Mouse (Mus musculus) forebrain, embryonic 15.5 days (tissue): Measurements from ENCODE around the gene Tmem171. TPM values are rescaled to one million over a fixed set of nuclear protein-coding genes. Genes with fewer than 3 reads are reported as not detected.

Experiments
- ATAC-seq: fragments of 200-750 bp; cut with Nextera tagmentation; replicated peaks from 2 replicates; pipeline ENCODE4 v1.8.0; 2017; ENCODE audit warnings: mild to moderate bottlenecking, moderate TSS enrichment, moderate library complexity
- H3K27ac ChIP-seq: fragments of 300-500 bp; sonication (generic); replicated peaks from 2 replicates; pipeline ENCODE4 v1.5.1; 2015; ENCODE audit warnings: mild to moderate bottlenecking, inconsistent platforms
- H3K27me3 ChIP-seq: fragments of 300-500 bp; sonication (generic); 2 replicates; pipeline ENCODE4 v1.6.1; 2015; ENCODE audit warnings: inconsistent platforms
- H3K36me3 ChIP-seq: fragments of 300-500 bp; sonication (generic); 2 replicates; pipeline ENCODE4 v1.6.1; 2015; ENCODE audit warnings: mild to moderate bottlenecking, inconsistent platforms
- H3K4me1 ChIP-seq: fragments of 300-500 bp; sonication (generic); 2 replicates; pipeline ENCODE4 v1.6.1; 2015; ENCODE audit warnings: inconsistent platforms
- H3K4me2 ChIP-seq: fragments of 300-500 bp; sonication (generic); replicated peaks from 2 replicates; pipeline ENCODE4 v1.6.1; 2015; ENCODE audit warnings: mild to moderate bottlenecking, inconsistent platforms
- H3K4me3 ChIP-seq: fragments of 300-500 bp; sonication (generic); 2 replicates; pipeline ENCODE4 v1.5.1; 2015; ENCODE audit warnings: mild to moderate bottlenecking, inconsistent platforms
- H3K9ac ChIP-seq: fragments of 300-500 bp; sonication (generic); replicated peaks from 2 replicates; pipeline ENCODE4 v1.6.1; 2015; ENCODE audit warnings: mild to moderate bottlenecking, inconsistent platforms
- H3K9me3 ChIP-seq: fragments of 300-500 bp; sonication (generic); 2 replicates; pipeline ENCODE4 v1.6.1; 2016; ENCODE audit warnings: inconsistent platforms
- WGBS: fragments of 180-500 bp; shearing (Covaris S2); methylation state at CpG from one replicate; pipeline ENCODE4 v1.1.7; 2015; ENCODE audit warnings: mixed read lengths; 5-methylcytosine and 5-hydroxymethylcytosine counted together
- polyA plus RNA-seq: library from polyadenylated mRNA; unstranded; fragments of >200 nt; fragmentation: Nextera tagmentation; extraction: Ambion mirVana; gene quantifications from 2 replicates; pipeline ENCODE4 v1.2.1, GENCODE M21; 2015

Tmem171 gene
- polyA plus RNA-seq, 1 experiment from 2014 or later: not detected

DNA sequence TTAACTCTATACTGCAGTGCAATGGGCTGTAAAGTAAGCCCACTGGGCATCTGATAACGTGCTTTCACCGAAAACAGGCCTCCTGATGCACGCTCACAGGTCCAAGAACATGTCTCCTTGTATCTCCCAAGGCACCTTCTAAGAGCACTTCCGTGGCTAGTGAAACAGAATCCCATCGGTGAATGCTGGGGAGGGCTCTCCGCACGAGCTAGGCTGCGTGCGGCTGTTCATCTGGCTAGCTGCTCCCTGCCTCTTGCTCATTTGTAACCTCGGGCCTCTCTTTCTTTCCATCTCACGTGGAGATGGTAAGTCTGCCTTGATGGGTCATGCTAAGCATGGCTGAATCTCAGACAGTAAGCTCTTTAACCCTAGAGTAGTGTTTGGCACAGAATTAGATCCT, 3.7 kb downstream of the Tmem171 start:
- no peaks in the 10 kb centered on the region for H3K9me3 ChIP-seq
- WGBS: 91% methylated on average over 11 of the region's 11 CpGs

DNA sequence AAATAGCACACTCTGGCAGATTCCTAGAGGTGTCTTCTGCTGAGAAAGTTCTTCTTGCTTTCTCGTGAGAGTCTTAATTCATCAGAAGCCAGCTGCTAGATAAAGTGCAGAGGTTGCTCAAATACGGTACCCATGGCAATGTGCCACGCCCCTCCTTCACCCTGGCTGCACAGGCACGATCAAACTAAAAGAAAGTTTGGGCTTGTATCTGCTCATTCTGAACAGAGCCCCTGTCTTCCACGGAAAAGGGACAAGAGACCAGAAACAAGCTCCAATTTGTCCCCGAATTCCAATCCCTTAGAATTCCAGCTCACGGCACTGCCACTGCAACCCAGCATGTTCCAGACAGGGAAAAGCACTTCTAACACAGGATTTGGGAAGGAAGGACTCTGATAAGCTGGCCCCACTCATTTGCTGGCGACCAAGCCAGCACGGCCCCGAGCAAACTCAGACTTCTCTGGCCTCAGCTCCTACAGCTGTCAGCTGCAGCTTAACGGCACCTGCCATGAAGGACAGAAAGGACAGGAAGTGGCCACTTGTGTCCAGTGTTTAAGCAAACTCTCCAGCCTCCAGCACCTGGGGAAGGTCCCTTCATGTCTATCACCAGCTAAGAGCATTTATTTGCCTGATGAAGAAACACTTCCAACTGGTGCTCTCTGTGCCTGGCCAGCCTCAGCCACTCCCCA, 4.9 kb downstream of the Tmem171 start:
- peaks cover 3% of the 10 kb centered on the region; the same call in 1 of the 2 replicates for H3K4me1 ChIP-seq
- no peak for ATAC-seq
- WGBS: 78% methylated on average over 11 of the region's 11 CpGs

More for the DNA sequence above, 3.7 kb downstream of the Tmem171 start:
- ATAC-seq: no peak
- H3K4me3 ChIP-seq: no peak overlapping the region
- H3K27me3 ChIP-seq: peaks cover 19% of the 10 kb centered on the region; the same call in 1 of the 2 replicates
- no peak overlapping the region for H3K4me2 ChIP-seq
- H3K36me3 ChIP-seq: no peaks in the 10 kb centered on the region
- no peak overlapping the region for H3K9ac ChIP-seq
- peaks cover 9% of the 10 kb centered on the region; the same call in 1 of the 2 replicates for H3K4me1 ChIP-seq
- no peak overlapping the region for H3K27ac ChIP-seq

DNA sequence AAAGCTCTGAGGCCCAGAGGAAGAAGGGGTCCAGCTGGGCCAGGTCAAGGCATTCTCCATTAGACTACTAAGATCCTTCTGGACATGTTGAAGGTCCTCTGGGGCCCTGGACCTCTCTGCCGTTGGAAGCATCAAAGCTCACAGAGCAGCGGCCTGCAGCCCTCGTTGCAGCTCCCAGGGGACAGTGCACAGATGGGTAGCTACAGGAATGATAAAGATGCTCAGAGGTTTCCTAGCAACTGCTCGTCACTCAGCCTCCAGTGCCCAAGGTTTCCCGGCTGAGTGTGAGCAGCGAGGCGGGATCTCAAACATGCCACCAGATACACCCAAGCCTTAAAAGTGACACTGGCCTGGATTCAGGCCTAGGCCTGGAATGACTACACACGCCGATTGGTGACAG, 6.7 kb downstream of the Tmem171 start:
- Histone ChIP-seq H3K9me3 (no peaks in the 10 kb centered on the region), H3K4me2 (no peak overlapping the region), H3K9ac (no peak overlapping the region), H3K27ac (no peak overlapping the region), H3K27me3 (no peaks in the 10 kb centered on the region), H3K4me3 (no peak overlapping the region), H3K36me3 (no peaks in the 10 kb centered on the region), H3K4me1 (no peaks in the 10 kb centered on the region)
- ATAC-seq: no peak
- WGBS: 66% methylated on average over 9 of the region's 9 CpGs

More for the DNA sequence above, 4.9 kb downstream of the Tmem171 start:
- H3K27ac ChIP-seq: no peak overlapping the region
- no peaks in the 10 kb centered on the region for H3K36me3 ChIP-seq
- no peaks in the 10 kb centered on the region for H3K9me3 ChIP-seq
- no peak overlapping the region for H3K9ac ChIP-seq
- no peak overlapping the region for H3K4me3 ChIP-seq
- H3K4me2 ChIP-seq: no peak overlapping the region
- peaks cover 8% of the 10 kb centered on the region; the same call in 1 of the 2 replicates for H3K27me3 ChIP-seq

DNA sequence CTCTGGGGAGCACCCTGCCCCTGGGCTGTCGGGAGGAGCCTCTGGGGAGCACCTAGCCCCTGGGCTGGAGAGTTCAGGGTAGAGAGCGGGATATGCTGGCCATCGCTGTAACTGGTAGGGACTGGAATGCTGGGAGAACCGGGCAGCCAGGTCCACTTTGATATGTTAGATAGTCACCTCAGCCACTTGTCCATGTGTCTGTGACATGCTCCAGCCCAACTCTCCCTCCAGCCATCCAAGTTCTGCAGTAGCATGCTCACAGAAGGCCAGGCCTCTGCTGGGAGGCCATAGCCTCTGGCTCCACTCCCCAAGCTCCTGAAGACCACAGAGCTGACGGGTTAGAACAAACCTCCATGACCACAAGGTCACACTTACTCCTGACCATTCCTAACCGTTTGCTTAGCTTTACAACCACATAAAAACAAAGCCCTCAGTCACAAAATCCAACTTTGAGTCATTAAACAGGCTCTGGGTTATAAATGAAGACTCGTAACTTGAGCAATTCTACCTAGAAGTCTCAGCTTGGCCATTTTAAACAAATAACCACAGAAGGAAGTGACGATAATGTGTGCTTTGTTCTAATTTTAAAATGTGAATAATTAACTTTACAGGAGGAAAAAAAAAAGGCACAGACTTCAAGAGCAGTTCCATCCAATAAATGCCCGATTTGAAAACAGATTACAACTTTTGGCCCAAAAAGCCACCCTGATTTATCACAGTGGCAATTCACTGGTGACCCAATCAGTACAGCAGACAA, 10.3 kb downstream of the Tmem171 start:
- H3K36me3 ChIP-seq: no peaks in the 10 kb centered on the region
- no peak overlapping the region for H3K4me2 ChIP-seq
- no peak overlapping the region for H3K27ac ChIP-seq
- no peak overlapping the region for H3K4me3 ChIP-seq
- H3K9ac ChIP-seq: no peak overlapping the region
- no peaks in the 10 kb centered on the region for H3K4me1 ChIP-seq
- no peak for ATAC-seq
- H3K9me3 ChIP-seq: no peaks in the 10 kb centered on the region
- 88% methylated on average over 9 of the region's 9 CpGs for WGBS
- H3K27me3 ChIP-seq: no peaks in the 10 kb centered on the region

DNA sequence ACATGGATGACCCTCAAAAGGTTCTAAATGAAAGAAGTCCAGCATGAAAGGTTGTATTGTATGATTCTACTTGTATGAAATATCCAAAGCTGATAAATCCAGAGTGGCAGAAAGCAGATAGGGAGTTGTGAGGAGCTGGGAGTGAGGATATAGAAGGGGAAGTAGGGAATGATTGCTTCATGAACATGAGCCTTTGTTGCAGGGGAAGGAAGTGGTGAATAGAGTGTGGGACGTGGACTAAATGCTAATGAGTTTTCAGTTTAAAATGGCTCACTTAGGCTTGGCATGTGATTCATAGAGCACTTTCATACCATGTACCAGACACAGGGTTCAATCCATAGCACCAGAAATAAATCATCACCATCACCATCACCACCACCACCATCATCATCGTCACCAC, 11.2 kb downstream of the Tmem171 start:
- H3K4me1 ChIP-seq: no peaks in the 10 kb centered on the region
- ATAC-seq: no peak
- H3K9me3 ChIP-seq: no peaks in the 10 kb centered on the region
- H3K9ac ChIP-seq: no peak overlapping the region
- no peak overlapping the region for H3K4me3 ChIP-seq
- H3K4me2 ChIP-seq: no peak overlapping the region
- H3K36me3 ChIP-seq: no peaks in the 10 kb centered on the region
- WGBS: 84% methylated on average over 2 of the region's 2 CpGs
- H3K27me3 ChIP-seq: no peaks in the 10 kb centered on the region
- H3K27ac ChIP-seq: no peak overlapping the region

DNA sequence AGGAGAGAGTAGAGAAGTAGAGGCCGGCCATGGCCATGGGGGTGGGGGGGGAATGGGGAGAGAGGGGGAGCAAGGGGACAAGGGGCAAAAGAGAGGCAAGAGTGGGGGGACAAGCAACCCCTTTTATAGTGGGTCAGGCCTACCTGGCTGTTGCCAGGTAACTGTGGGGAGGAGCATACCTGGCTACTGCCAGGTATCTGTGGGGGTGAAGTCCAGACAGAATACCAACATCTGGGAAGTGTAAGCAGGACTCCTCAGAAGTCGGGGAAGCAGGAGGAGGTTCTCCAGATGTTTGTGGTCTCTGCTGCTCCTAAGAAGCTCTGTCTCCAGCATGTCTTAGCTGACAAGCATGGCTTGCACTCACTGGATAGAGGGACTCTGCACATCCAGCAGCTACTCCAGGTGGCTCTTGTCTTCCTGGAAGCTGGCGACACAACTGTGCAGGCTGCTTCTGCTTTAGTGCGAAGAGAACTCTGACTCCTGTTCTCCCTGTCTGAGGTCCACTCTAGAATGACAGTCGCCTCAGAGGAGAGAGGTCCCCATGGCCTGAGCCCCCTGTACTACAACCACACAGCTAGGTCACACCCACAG, 14.1 kb downstream of the Tmem171 start:
- 89% methylated on average over 5 of the region's 5 CpGs for WGBS
- Histone ChIP-seq H3K27me3 (no peaks in the 10 kb centered on the region), H3K4me1 (no peaks in the 10 kb centered on the region), H3K4me2 (no peak overlapping the region), H3K4me3 (no peak overlapping the region), H3K9ac (no peak overlapping the region), H3K36me3 (no peaks in the 10 kb centered on the region), H3K9me3 (no peaks in the 10 kb centered on the region), H3K27ac (no peak overlapping the region)
- no peak for ATAC-seq

DNA sequence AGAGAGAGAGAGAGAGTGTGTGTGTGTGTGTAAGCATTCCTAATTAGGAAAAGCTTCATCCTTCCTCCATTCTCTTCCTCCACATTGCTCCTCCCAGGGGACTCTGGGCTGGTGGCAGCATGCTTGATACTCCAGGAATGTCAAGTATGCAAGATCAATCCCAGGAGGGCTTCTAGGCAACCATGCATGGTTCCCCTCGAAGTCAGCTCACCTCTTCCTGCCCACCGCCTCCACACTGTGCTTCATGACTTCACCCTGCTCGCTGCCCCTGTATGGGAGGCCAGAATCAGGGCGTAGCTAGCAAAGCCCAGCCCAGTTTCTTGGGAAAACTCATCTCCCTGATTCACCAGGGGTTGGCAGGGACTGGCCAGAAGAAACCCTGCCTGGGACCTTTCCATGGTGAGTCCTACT, 15.0 kb downstream of the Tmem171 start:
- 55% methylated on average over 4 of the region's 4 CpGs for WGBS

DNA sequence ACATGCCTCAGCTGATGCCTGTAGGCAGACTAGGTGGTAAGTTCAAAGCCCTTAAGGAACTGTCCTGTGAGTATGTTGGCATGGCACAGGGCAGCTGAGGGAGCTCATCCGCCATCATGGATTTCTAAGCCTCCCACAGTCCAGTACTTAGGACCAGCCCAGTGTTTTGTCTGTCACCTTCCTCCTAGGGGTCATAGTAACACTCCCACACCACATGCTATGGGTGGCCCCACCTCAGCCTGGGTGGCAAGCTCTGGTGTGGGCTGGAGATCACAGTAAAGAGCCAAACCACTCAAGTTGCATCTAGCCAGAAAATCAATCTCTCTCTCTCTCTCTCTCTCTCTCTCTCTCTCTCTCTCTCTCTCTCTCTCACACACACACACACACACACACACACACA, 15.4 kb downstream of the Tmem171 start:
- Histone ChIP-seq H3K27me3 (no peaks in the 10 kb centered on the region), H3K9me3 (no peaks in the 10 kb centered on the region), H3K9ac (no peak overlapping the region), H3K4me3 (no peak overlapping the region), H3K4me2 (no peak overlapping the region), H3K4me1 (no peaks in the 10 kb centered on the region), H3K36me3 (no peaks in the 10 kb centered on the region), H3K27ac (no peak overlapping the region)
- WGBS: 100% methylated on average over 1 of the region's 1 CpGs
- ATAC-seq: no peak

More for the DNA sequence above, 15.0 kb downstream of the Tmem171 start:
- Histone ChIP-seq H3K4me2 (no peak overlapping the region), H3K4me1 (no peaks in the 10 kb centered on the region), H3K27me3 (no peaks in the 10 kb centered on the region), H3K36me3 (no peaks in the 10 kb centered on the region), H3K9ac (no peak overlapping the region), H3K4me3 (no peak overlapping the region), H3K27ac (no peak overlapping the region), H3K9me3 (no peaks in the 10 kb centered on the region)
- ATAC-seq: no peak

DNA sequence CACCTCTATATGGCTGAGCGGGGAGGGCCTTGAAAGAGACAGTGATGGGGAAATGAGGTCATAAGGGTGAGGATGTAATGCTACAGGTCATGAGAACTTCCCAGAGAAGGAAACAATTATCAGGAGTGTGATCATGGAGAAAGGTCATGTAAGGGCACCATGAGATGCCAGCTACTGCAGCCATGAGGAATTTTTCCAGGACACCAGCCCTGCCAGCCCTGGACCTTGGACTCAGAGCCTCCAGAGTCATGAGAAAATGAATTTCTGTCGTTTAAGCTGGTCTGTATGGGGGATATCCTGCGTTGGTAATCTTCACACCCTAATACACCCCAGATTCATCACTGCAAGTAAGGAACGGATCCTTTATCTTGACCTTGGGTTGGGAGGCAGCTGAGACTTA, 20.7 kb downstream of the Tmem171 start:
- H3K9ac ChIP-seq: no peak overlapping the region
- no peak overlapping the region for H3K4me2 ChIP-seq
- no peaks in the 10 kb centered on the region for H3K4me1 ChIP-seq
- no peak overlapping the region for H3K4me3 ChIP-seq
- WGBS: 84% methylated on average over 4 of the region's 4 CpGs
- H3K27ac ChIP-seq: no peak overlapping the region
- H3K9me3 ChIP-seq: no peaks in the 10 kb centered on the region
- no peaks in the 10 kb centered on the region for H3K27me3 ChIP-seq
- no peaks in the 10 kb centered on the region for H3K36me3 ChIP-seq
- no peak for ATAC-seq

DNA sequence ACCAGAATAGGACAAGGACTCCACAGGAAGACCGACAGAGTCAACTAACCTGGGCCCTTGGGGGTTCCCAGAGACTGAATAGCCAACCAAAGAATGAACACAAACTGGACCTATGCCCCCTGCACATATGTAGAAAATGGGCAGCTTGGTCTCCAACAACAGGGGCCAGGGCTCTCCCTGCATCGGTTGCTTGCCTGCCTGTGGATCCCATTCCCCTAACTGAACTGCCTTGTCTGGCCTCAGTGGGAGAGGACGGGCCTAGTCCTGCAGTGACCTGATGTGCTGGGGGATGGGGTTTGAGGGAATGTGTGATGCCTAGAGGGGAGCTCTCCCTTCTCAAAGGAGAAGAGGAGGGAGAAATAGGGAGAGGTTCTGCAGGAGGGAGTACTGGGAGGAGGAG, 25.3 kb downstream of the Tmem171 start:
- H3K9me3 ChIP-seq: no peaks in the 10 kb centered on the region
- no peaks in the 10 kb centered on the region for H3K27me3 ChIP-seq
- H3K4me2 ChIP-seq: no peak overlapping the region
- H3K36me3 ChIP-seq: no peaks in the 10 kb centered on the region
- 68% methylated on average over 3 of the region's 3 CpGs for WGBS
- ATAC-seq: no peak
- no peak overlapping the region for H3K27ac ChIP-seq
- no peak overlapping the region for H3K9ac ChIP-seq
- no peaks in the 10 kb centered on the region for H3K4me1 ChIP-seq
- no peak overlapping the region for H3K4me3 ChIP-seq

DNA sequence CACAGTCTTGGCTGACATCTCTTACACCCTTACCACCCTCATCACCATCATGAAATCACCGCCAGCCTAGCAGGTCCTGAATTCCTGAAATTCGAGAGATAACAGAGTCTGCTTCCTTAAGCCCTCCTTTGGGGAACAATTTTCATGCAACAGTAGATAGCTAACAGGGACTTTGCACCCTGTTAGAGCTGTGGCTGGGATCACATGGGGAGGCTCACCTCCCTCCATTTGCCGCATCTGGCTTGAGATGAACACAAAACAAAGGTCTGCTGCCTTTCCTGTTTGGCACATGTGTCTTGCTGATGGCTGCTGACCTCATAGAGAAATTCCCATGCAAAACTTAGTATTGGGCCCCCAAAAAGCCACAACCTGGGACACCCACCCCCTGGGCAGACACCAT, 27.3 kb downstream of the Tmem171 start:
- Histone ChIP-seq H3K36me3 (no peaks in the 10 kb centered on the region), H3K4me1 (no peaks in the 10 kb centered on the region), H3K4me3 (no peak overlapping the region), H3K9ac (no peak overlapping the region), H3K9me3 (no peaks in the 10 kb centered on the region), H3K27me3 (no peaks in the 10 kb centered on the region), H3K4me2 (no peak overlapping the region), H3K27ac (no peak overlapping the region)
- 88% methylated on average over 3 of the region's 3 CpGs for WGBS
- no peak for ATAC-seq

DNA sequence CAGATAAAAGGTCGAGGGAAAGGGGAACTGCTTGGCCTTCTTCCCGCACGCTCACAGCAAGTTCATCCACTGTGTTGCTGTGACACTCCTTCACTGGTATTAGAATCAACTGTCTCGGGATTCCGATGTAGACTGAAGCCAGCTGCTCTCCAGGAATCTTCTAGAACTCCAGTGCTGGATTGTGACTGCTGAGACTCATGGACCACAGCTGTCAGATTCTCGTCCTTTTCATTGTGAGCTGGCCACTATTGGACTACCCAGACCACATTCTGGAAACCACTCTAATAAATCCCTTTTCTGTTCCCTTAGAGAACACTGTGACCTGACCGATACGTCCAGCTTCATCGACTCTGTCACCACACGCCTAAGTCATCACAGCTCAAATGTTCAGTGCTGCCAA, 29.4 kb downstream of the Tmem171 start:
- no peaks in the 10 kb centered on the region for H3K9me3 ChIP-seq
- H3K4me3 ChIP-seq: no peak overlapping the region
- H3K27me3 ChIP-seq: no peaks in the 10 kb centered on the region
- H3K27ac ChIP-seq: no peak overlapping the region
- no peak overlapping the region for H3K4me2 ChIP-seq
- H3K36me3 ChIP-seq: no peaks in the 10 kb centered on the region
- H3K4me1 ChIP-seq: no peaks in the 10 kb centered on the region
- ATAC-seq: no peak
- 88% methylated on average over 10 of the region's 10 CpGs for WGBS
- no peak overlapping the region for H3K9ac ChIP-seq
